Mouse (Mus musculus): ENCODE data around the gene Ccdc12. TPM values are rescaled to one million over a fixed set of nuclear protein-coding genes. Genes with fewer than 3 reads are reported as not detected.
"Not testable (repeated sequence)": the region's sequence is repeated elsewhere in the genome, so short reads cannot be mapped to it uniquely, and the experiment has no call there.

The Ccdc12 gene
- polyA plus RNA-seq, 1 experiment from 2014 or later = 178 TPM

DNA sequence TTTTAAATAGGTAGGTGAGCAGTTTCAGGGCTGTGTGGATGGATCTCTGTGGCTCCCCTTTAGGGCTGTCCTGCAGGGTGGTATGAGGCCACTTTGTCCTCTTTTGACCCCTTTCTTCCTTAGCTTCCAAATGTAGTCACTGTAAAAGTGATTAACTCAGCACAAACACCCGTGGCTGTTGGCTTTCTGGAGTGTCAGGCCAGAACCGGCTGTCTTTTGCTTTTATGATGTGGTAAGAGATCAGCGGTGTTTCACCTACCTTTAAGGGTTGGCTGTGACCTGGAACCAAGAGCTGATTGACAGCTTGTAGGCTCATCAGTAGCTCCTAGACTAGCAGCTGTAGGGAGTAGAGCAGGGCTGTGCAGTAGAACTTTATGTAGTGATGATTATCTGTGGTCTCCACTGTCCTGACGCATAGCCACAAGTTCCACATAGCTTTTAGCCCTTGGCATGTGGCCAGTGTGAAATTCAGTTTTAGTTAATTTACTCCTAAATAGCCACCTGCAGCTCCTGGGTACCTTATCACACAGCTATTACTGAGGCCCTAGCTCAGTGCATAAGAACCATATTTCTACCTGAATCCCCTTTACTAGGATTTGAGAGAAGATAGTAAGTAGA is 11.0 kb downstream of the Ccdc12 start:
- no peaks in the 10 kb centered on the region for H3K27me3 ChIP-seq (ENCODE audit: poor library complexity, severe bottlenecking)
- no peak overlapping the region for H3K4me3 ChIP-seq
- H3K36me3 ChIP-seq (replicated peaks) = 0 out of 2 replicates have a peak, but pooled peaks cover 2% of the 10 kb centered on the region
- H3K9me3 ChIP-seq = no peaks in the 10 kb centered on the region
- WGBS = 78% methylated on average over 4 of the region's 4 CpGs
- H3K4me1 ChIP-seq = peaks cover 38% of the 10 kb centered on the region
- H3K27ac ChIP-seq = no peak overlapping the region
- DNase-seq (ENCODE audit: extremely low spot score, low spot score) = no peak

- no peak overlapping the region for H3K4me3 ChIP-seq
- DNase-seq (ENCODE audit: extremely low spot score, low spot score) = no peak
- 91% methylated on average over 6 of the region's 6 CpGs for WGBS
- H3K9me3 ChIP-seq = no peaks in the 10 kb centered on the region
- H3K27ac ChIP-seq = no peak overlapping the region
- H3K27me3 ChIP-seq (ENCODE audit: poor library complexity, severe bottlenecking) = no peaks in the 10 kb centered on the region
- H3K36me3 ChIP-seq (replicated peaks) = peaks cover 5% of the 10 kb centered on the region; the same call in 1 of the 2 replicates
- peaks cover 51% of the 10 kb centered on the region for H3K4me1 ChIP-seq
Measured at GRCm38 (mm10) chr9:110668601-110669293, 12.4 kb downstream of the Ccdc12 start.

- WGBS = 94% methylated on average over 5 of the region's 5 CpGs
- peaks cover 47% of the 10 kb centered on the region for H3K4me1 ChIP-seq
- H3K27me3 ChIP-seq (ENCODE audit: poor library complexity, severe bottlenecking) = no peaks in the 10 kb centered on the region
Measured at GRCm38 (mm10) chr9:110669785-110670184, 13.5 kb downstream of the Ccdc12 start.

DNA sequence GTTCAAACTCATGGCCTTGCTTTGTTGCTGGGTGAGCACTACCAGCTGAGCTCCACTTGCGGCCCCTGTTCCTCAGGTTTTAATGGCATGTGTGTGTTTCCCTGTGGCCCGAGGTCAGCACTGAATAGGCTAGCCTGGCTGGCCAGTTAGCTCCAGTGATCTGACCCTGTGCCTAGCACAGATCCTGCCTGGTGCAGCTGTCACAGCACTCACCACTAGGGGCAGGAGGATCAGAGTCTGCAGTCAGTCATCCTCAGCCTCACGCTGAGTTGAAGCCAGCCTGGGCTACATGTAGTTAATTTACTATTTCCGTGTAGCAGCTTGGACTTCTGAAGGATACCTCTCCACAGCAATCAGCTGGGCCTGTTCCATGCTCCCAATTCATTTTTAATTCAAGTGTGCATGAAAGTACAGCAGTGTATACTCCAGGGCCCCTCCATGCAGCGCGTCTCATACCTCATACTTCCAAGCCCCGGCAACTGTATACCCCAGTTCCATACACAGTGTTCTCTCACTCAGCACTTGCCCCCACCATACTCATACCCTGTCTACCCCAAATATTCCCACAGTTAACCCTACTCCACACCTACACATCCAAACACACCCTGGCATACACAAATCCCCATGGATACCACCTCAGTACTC is 16.3 kb downstream of the Ccdc12 start:
- Histone ChIP-seq H3K9me3 (no peaks in the 10 kb centered on the region), H3K27ac (peak overlapping the region; percentile 21), H3K4me1 (peaks cover 31% of the 10 kb centered on the region), H3K4me3 (no peak overlapping the region), H3K36me3 (replicated peaks) (peaks cover 12% of the 10 kb centered on the region), H3K27me3 (ENCODE audit: poor library complexity, severe bottlenecking) (no peaks in the 10 kb centered on the region)
- no peak for DNase-seq (ENCODE audit: extremely low spot score, low spot score)
- 64% methylated on average over 7 of the region's 7 CpGs for WGBS

More at GRCm38 (mm10) chr9:110669785-110670184, 13.5 kb downstream of the Ccdc12 start:
- Histone ChIP-seq H3K4me3 (no peak overlapping the region), H3K9me3 (no peaks in the 10 kb centered on the region), H3K27ac (no peak overlapping the region), H3K36me3 (replicated peaks) (peaks cover 8% of the 10 kb centered on the region)
- no peak for DNase-seq (ENCODE audit: extremely low spot score, low spot score)

- no peaks in the 10 kb centered on the region for H3K27me3 ChIP-seq (ENCODE audit: poor library complexity, severe bottlenecking)
- peaks cover 33% of the 10 kb centered on the region for H3K4me1 ChIP-seq
- no peaks in the 10 kb centered on the region for H3K9me3 ChIP-seq
- H3K36me3 ChIP-seq (replicated peaks) = peaks cover 11% of the 10 kb centered on the region
- no peak for DNase-seq (ENCODE audit: extremely low spot score, low spot score)
- H3K27ac ChIP-seq = peak overlapping the region; percentile 21
- no peak overlapping the region for H3K4me3 ChIP-seq
- 62% methylated on average over 10 of the region's 10 CpGs for WGBS
Measured at GRCm38 (mm10) chr9:110673107-110673752, 16.9 kb downstream of the Ccdc12 start.

- peaks cover 46% of the 10 kb centered on the region for H3K4me1 ChIP-seq
- peaks cover 20% of the 10 kb centered on the region for H3K36me3 ChIP-seq (replicated peaks)
- WGBS = 88% methylated on average over 8 of the region's 8 CpGs
- H3K27me3 ChIP-seq (ENCODE audit: poor library complexity, severe bottlenecking) = no peaks in the 10 kb centered on the region
- H3K4me3 ChIP-seq = no peak overlapping the region
- H3K9me3 ChIP-seq = no peaks in the 10 kb centered on the region
- DNase-seq (ENCODE audit: extremely low spot score, low spot score) = no peak
- H3K27ac ChIP-seq = no peak overlapping the region
Measured at GRCm38 (mm10) chr9:110676492-110676911, 20.2 kb downstream of the Ccdc12 start.

DNA sequence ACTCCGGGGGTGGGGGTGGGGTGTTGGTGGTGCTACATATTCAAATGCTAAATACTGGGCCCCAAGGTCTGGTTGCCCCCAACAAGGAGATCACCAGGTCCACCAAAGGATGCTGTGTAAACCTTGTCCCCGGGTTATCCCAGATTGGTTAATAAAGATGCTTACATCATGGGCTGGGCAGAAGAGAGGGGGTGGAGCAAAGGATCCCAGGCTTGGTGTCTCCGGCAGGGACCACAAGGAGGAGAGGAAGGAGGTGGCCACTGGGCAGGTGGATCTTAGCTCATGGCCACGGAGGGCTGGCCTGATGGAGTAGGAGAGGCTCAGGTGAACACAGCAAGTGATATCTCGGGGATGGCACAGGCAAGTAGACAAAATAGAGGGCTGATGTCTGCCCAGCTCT is 22.6 kb downstream of the Ccdc12 start:
- WGBS = 76% methylated on average over 5 of the region's 5 CpGs

GRCm38 (mm10) chr9:110680736-110681507 is 24.6 kb downstream of the Ccdc12 start:
- Histone ChIP-seq H3K4me1 (peaks cover 72% of the 10 kb centered on the region), H3K27ac (peak overlapping the region; percentile 63; the same call in 1 of the 2 replicates)

More for the DNA sequence above, 22.6 kb downstream of the Ccdc12 start:
- H3K27me3 ChIP-seq (ENCODE audit: poor library complexity, severe bottlenecking) = no peaks in the 10 kb centered on the region
- no peaks in the 10 kb centered on the region for H3K9me3 ChIP-seq
- DNase-seq (ENCODE audit: extremely low spot score, low spot score) = no peak
- H3K4me1 ChIP-seq = peaks cover 52% of the 10 kb centered on the region
- H3K27ac ChIP-seq = no peak overlapping the region
- no peak overlapping the region for H3K4me3 ChIP-seq
- peaks cover 15% of the 10 kb centered on the region for H3K36me3 ChIP-seq (replicated peaks)

DNA sequence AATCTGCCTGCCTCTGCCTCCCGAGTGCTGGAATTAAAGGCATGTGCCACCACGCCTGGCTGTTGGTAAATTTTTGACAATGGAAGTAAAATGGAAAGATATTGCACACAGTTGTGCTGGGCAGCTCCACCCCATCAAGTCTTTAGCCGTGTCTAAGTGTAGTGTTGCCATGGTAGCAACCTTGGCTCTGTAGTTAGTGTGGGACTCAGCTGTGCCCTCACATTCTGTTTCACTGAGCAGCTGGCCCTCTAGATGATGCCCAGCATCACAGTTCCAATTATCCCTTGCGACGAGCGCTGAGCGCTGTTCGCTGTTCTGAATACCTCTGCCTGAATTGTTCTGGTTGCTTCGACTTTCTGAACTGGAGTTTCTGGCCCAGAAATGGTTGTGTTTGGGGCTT is 25.5 kb downstream of the Ccdc12 start:
- H3K36me3 ChIP-seq (replicated peaks) = peaks cover 16% of the 10 kb centered on the region
- peaks cover 71% of the 10 kb centered on the region for H3K4me1 ChIP-seq
- H3K4me3 ChIP-seq = no peak overlapping the region
- DNase-seq (ENCODE audit: extremely low spot score, low spot score) = no peak
- peak overlapping the region; percentile 53; the same call in 1 of the 2 replicates for H3K27ac ChIP-seq
- no peaks in the 10 kb centered on the region for H3K27me3 ChIP-seq (ENCODE audit: poor library complexity, severe bottlenecking)
- WGBS = 86% methylated on average over 9 of the region's 9 CpGs
- H3K9me3 ChIP-seq = no peaks in the 10 kb centered on the region

More at GRCm38 (mm10) chr9:110680736-110681507, 24.6 kb downstream of the Ccdc12 start:
- Histone ChIP-seq H3K4me3 (no peak overlapping the region), H3K36me3 (replicated peaks) (peaks cover 16% of the 10 kb centered on the region), H3K9me3 (no peaks in the 10 kb centered on the region), H3K27me3 (ENCODE audit: poor library complexity, severe bottlenecking) (no peaks in the 10 kb centered on the region)
- no peak for DNase-seq (ENCODE audit: extremely low spot score, low spot score)
- WGBS = 86% methylated on average over 7 of the region's 7 CpGs

GRCm38 (mm10) chr9:110682255-110682654 is 26.0 kb downstream of the Ccdc12 start:
- Histone ChIP-seq H3K27ac (peak overlapping the region; percentile 53; the same call in 1 of the 2 replicates), H3K4me1 (peaks cover 73% of the 10 kb centered on the region), H3K27me3 (ENCODE audit: poor library complexity, severe bottlenecking) (no peaks in the 10 kb centered on the region)

DNA sequence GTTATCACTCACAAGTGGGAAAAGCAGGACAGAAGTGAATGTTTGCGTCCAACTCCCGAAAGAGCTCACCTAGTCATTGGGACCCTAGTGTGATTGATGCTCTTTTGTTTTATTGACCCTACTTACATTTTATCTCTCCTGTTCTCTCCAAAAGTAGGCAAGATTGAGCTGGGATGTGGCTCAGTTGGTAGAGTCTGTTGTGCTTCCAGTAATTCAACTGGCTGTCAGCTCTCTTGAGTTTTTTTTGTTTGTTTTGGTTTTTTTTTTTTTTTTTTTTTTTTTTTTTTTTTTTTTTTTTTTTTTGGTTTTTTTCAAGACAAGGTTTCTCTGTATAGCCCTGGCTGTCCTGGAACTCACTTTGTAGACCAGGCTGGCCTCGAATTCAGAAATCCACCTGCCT is 26.4 kb downstream of the Ccdc12 start:
- peaks cover 14% of the 10 kb centered on the region for H3K36me3 ChIP-seq (replicated peaks)
- H3K27me3 ChIP-seq (ENCODE audit: poor library complexity, severe bottlenecking); DNase-seq (ENCODE audit: extremely low spot score, low spot score); H3K27ac ChIP-seq; H3K4me3 ChIP-seq; H3K9me3 ChIP-seq: not testable (repeated sequence)
- H3K4me1 ChIP-seq = peaks cover 69% of the 10 kb centered on the region
- 91% methylated on average over 3 of the region's 3 CpGs for WGBS

More at GRCm38 (mm10) chr9:110682255-110682654, 26.0 kb downstream of the Ccdc12 start:
- H3K36me3 ChIP-seq (replicated peaks) = peaks cover 16% of the 10 kb centered on the region
- H3K9me3 ChIP-seq = no peaks in the 10 kb centered on the region
- H3K4me3 ChIP-seq = no peak overlapping the region
- 73% methylated on average over 5 of the region's 5 CpGs for WGBS
- no peak for DNase-seq (ENCODE audit: extremely low spot score, low spot score)

GRCm38 (mm10) chr9:110683574-110684099 is 27.3 kb downstream of the Ccdc12 start:
- no peak for DNase-seq (ENCODE audit: extremely low spot score, low spot score)
- Histone ChIP-seq H3K27me3 (ENCODE audit: poor library complexity, severe bottlenecking) (no peaks in the 10 kb centered on the region), H3K27ac (peak overlapping the region; percentile 56; the same call in 1 of the 2 replicates), H3K9me3 (no peaks in the 10 kb centered on the region), H3K4me1 (peaks cover 60% of the 10 kb centered on the region), H3K4me3 (no peak overlapping the region), H3K36me3 (replicated peaks) (peaks cover 14% of the 10 kb centered on the region)
- 74% methylated on average over 4 of the region's 4 CpGs for WGBS

All from forebrain, embryonic 10.5 days (tissue).